Mouse (Mus musculus) liver, adult 2 months (tissue): ENCODE results near the gene Samd4b.

ENCODE experiments used
- CTCF ChIP-seq: fragments of 200-500 bp; IDR thresholded peaks from 2 replicates; pipeline ENCODE4 v1.5.1; 2011; ENCODE audit warnings: low read depth, low read length, control low read depth
- POLR2A ChIP-seq: fragments of 200-500 bp; IDR thresholded peaks from 2 replicates; pipeline ENCODE4 v1.6.1; 2011; ENCODE audit warnings: low read length, control low read depth; ENCODE audit not compliant: insufficient read depth; ENCODE audit errors: extremely low read depth

DNA sequence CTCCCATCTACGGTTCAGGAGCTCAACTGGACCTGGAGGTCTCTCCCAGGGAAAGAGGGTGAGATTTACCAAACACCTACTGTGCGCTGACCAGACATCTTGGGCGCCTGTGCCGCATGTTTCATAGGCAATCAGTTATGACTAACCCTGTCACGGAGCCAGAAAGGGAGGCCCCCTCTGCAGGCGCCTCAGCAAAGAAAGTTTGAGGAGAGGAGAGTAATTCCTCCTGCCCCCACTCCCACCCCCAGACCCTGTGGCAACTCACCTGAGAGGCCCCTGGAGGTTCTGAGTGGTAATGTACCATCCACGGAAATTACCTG lies 52.1 kb downstream of the Samd4b start:
- TF ChIP-seq POLR2A (no peak), CTCF (no peak)
